Mouse (Mus musculus) heart, postnatal 0 days (tissue): ENCODE data around the gene Rpl37. TPM values are rescaled to one million over a fixed set of nuclear protein-coding genes. Genes with fewer than 3 reads are reported as not detected.

Source experiments
- ATAC-seq: fragments of 200-750 bp; cut with Nextera tagmentation; 2 replicates; pipeline ENCODE4 v1.8.0; 2017; ENCODE audit warnings: low read depth, moderate number of reproducible peaks, moderate library complexity; ENCODE audit not compliant: insufficient read depth
- DNase-seq: peaks from one replicate; pipeline ENCODE4 v3.0.0-alpha.2; 2016; ENCODE audit warnings: low spot score
- H3K27ac ChIP-seq: fragments of 300-500 bp; sonication (generic); 2 replicates; pipeline ENCODE4 v1.5.1; 2014; ENCODE audit warnings: low read depth, mild to moderate bottlenecking
- H3K27me3 ChIP-seq: fragments of 300-500 bp; sonication (generic); 2 replicates; pipeline ENCODE4 v1.6.1; 2014; ENCODE audit warnings: low read length, mixed read lengths; ENCODE audit not compliant: control insufficient read depth, insufficient read depth
- H3K36me3 ChIP-seq: fragments of 300-500 bp; sonication (generic); replicated peaks from 2 replicates; pipeline ENCODE4 v1.6.1; 2014; ENCODE audit warnings: low read length, mixed read lengths; ENCODE audit not compliant: control insufficient read depth, insufficient read depth
- H3K4me1 ChIP-seq: fragments of 300-500 bp; sonication (generic); 2 replicates; pipeline ENCODE4 v1.6.1; 2014; ENCODE audit warnings: antibody characterized with exemption; ENCODE audit not compliant: control insufficient read depth, insufficient read depth
- H3K4me2 ChIP-seq: fragments of 300-500 bp; sonication (generic); 2 replicates; pipeline ENCODE4 v1.6.1; 2014; ENCODE audit warnings: low read depth, mild to moderate bottlenecking, low read length, moderate library complexity
- H3K4me3 ChIP-seq: fragments of 300-500 bp; sonication (generic); 2 replicates; pipeline ENCODE4 v1.5.1; 2014; ENCODE audit warnings: low read depth, low read length
- H3K9ac ChIP-seq: fragments of 300-500 bp; sonication (generic); replicated peaks from 2 replicates; pipeline ENCODE4 v1.6.1; 2014; ENCODE audit warnings: low read depth, low read length, mixed read lengths
- H3K9me3 ChIP-seq: fragments of 300-500 bp; sonication (generic); replicated peaks from 2 replicates; pipeline ENCODE4 v1.6.1; 2016; ENCODE audit warnings: low read length; ENCODE audit not compliant: control insufficient read depth
- CTCF ChIP-seq: IDR thresholded peaks from 2 replicates; pipeline ENCODE4 v1.5.1; 2016; ENCODE audit warnings: antibody characterized with exemption, control low read depth, low read depth
- EP300 ChIP-seq: IDR thresholded peaks from 2 replicates; pipeline ENCODE4 v1.6.1; 2016; ENCODE audit warnings: antibody characterized with exemption, low read depth
- WGBS: fragments of 180-500 bp; shearing (Covaris S2); extraction: QIAGEN DNeasy Blood & Tissue Kit; methylation state at CpG from one replicate; pipeline ENCODE4 v1.1.7; 2014; 5-methylcytosine and 5-hydroxymethylcytosine counted together
- polyA plus RNA-seq: library from polyadenylated mRNA; unstranded; fragments of >200 nt; fragmentation: Nextera tagmentation; extraction: Ambion mirVana; gene quantifications from 2 replicates; pipeline ENCODE4 v1.2.1, GENCODE M21; 2015
- total RNA-seq: library from RNA; depleted of rRNA; stranded (reverse); fragments of >200 nt; gene quantifications from 2 replicates; pipeline ENCODE4 v1.2.3, GENCODE M21; 2014; ENCODE audit warnings: low replicate concordance; rRNA removed

Gene Rpl37
- total and polyA plus RNA-seq, 2 experiments from 2014 or later, result 164 to 374 TPM

DNA sequence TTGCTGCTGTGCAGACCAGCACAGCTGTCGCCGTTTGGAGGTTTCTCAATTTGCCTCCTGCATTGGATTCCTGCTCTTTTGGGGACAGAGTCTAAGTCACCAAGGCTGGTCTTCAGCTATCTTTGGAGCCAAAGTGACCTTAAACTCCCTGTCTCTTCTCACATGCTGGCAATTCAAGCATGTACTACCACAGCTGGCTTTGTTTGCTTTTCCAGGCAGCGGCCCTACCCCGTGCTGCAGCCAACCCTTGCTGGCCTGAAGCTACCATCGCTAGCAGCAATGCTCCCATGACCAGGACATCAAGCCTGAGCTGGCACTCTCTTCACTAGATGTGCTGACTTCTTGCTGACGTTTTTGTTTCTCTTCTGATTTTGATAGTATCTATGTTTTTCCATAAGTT lies 42.4 kb downstream of the Rpl37 start:
- 58% methylated on average over 6 of the region's 6 CpGs for WGBS
- H3K27me3 ChIP-seq, result no peaks in the 10 kb centered on the region
- H3K27ac ChIP-seq, result peak overlapping the region; percentile 40
- H3K9me3 ChIP-seq, result no peaks in the 10 kb centered on the region
- DNase-seq, result no peak
- no peak overlapping the region for H3K4me2 ChIP-seq
- no peak overlapping the region for H3K4me3 ChIP-seq
- no peak for ATAC-seq
- peaks cover 8% of the 10 kb centered on the region; the same call in 1 of the 2 replicates for H3K4me1 ChIP-seq
- H3K36me3 ChIP-seq, result peaks cover 11% of the 10 kb centered on the region
- no peak overlapping the region for H3K9ac ChIP-seq
- TF ChIP-seq EP300, result no peak
- no peak for TF ChIP-seq CTCF

DNA sequence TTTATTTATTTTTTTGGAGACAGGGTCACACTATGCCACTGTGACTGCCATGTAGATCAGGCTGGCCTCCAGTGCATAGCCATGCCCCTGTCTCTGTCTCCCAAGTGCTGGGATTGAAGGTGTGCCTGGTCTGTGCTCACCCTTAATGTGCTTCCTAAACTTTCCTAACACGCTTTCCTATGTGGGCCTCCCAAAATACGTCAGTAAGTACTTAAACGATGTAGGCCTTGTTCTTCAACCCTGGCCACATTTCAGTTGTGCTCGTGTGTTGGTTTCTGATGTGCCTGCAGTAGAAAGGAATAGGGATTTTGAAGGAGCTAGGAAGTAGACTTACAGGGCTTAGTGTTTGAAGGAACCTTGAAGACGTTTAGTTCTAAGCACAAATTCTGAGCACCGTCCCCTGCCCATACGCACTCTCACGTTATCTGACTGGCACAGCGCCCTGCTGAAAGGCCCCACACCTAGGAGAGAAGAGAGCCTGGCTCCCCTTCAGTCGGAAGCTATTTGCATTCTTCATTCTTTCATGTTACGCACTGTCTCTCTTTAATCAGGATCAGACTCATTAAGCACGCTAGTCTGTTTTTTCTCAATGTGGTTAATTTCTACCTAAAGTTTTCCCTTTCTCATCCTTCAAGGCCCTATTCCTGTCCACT lies 48.8 kb downstream of the Rpl37 start:
- no peaks in the 10 kb centered on the region for H3K27me3 ChIP-seq
- no peak overlapping the region for H3K4me2 ChIP-seq
- H3K27ac ChIP-seq, result no peak overlapping the region
- H3K4me3 ChIP-seq, result no peak overlapping the region
- no peak for ATAC-seq
- no peak for DNase-seq
- 53% methylated on average over 12 of the region's 12 CpGs for WGBS
- peaks cover 41% of the 10 kb centered on the region for H3K36me3 ChIP-seq
- no peaks in the 10 kb centered on the region for H3K4me1 ChIP-seq
- TF ChIP-seq EP300 (no peak), CTCF (no peak)
- no peaks in the 10 kb centered on the region for H3K9me3 ChIP-seq
- no peak overlapping the region for H3K9ac ChIP-seq

Other genes starting within 250 kb of the Rpl37 start
- gene Mroh2b, start 217.9 kb upstream of the Rpl37 start, total RNA-seq, result not detected in 2 replicates
- gene Mroh2b, start 217.9 kb upstream of the Rpl37 start, polyA plus RNA-seq, result not detected in 2 replicates
- gene C7, start 52.9 kb upstream of the Rpl37 start, total RNA-seq, result 0.15 TPM in 1 of 2 replicates, not detected in the other
- gene C7, start 52.9 kb upstream of the Rpl37 start, polyA plus RNA-seq, result 0.05 TPM in 1 of 2 replicates, not detected in the other
- 1.8 and 2.2 TPM in 2 replicates for gene Card6, start 8.1 kb upstream of the Rpl37 start, total RNA-seq
- 1.7 and 1.8 TPM in 2 replicates for gene Card6, start 8.1 kb upstream of the Rpl37 start, polyA plus RNA-seq
- 11.6 and 15.5 TPM in 2 replicates for gene Prkaa1, start 27.2 kb downstream of the Rpl37 start, total RNA-seq
- gene Prkaa1, start 27.2 kb downstream of the Rpl37 start, polyA plus RNA-seq, result 9.8 and 10.0 TPM in 2 replicates
- gene Ttc33, start 68.9 kb downstream of the Rpl37 start, total RNA-seq, result 13.3 and 33.6 TPM in 2 replicates
- 32.9 and 35.7 TPM in 2 replicates for gene Ttc33, start 68.9 kb downstream of the Rpl37 start, polyA plus RNA-seq
- 3.0 and 9.0 TPM in 2 replicates for gene Ptger4, start 127.5 kb downstream of the Rpl37 start, total RNA-seq
- 4.3 and 5.0 TPM in 2 replicates for gene Ptger4, start 127.5 kb downstream of the Rpl37 start, polyA plus RNA-seq